Mouse (Mus musculus) CD4-positive helper T cell, adult 2 months (primary cell): ENCODE results near the gene Pacrg.

ENCODE experiments used
- DNase-seq: peaks from one replicate; pipeline ENCODE4 v3.0.0-alpha.2; 2012; ENCODE audit warnings: low read depth, missing footprints, low spot score

Gene Pacrg

DNA sequence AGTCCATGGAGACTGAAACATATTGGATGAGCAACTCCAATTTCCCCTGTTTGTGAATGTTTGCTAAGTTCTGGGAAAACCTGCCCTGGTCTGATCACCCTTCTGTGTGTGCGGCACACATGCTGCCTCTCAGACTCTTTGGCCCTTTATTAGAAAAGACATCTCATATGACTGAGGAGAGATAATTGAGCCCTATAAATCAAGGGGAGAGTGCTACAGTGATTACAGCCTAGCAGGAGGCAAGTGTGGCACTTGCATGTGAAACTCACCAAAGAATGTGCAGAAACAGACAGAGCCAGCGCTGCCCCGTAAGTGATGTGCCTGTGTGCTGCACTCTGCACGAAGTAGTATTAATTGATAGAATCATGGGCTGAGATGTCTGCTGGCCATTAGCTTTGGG is 383.7 kb downstream of the Pacrg start:
- no peak for DNase-seq

GRCm38 (mm10) chr17:10455961-10456360 is 384.1 kb downstream of the Pacrg start:
- no peak for DNase-seq

GRCm38 (mm10) chr17:10454406-10454805 is 385.7 kb downstream of the Pacrg start:
- no peak for DNase-seq

DNA sequence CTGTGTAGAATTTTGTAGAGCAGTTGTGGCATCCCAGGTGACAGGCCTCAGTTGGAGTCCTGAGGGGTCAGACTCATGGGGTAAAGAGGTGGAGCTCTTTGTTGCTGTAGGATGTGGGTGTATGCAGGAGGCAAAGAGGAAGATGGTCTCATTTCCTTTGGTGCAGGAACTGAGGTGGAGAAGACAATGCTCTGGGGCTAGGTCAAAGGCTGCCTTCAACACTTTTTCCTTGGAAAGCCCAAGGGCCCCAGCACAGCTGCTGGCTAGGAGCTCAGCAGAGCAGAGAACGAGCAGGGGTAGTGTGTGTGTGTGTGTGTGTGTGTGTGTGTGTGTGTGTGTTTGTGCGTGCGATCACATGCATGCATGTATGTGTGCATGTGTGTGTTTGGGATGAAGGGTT is 387.3 kb downstream of the Pacrg start:
- no peak for DNase-seq

DNA sequence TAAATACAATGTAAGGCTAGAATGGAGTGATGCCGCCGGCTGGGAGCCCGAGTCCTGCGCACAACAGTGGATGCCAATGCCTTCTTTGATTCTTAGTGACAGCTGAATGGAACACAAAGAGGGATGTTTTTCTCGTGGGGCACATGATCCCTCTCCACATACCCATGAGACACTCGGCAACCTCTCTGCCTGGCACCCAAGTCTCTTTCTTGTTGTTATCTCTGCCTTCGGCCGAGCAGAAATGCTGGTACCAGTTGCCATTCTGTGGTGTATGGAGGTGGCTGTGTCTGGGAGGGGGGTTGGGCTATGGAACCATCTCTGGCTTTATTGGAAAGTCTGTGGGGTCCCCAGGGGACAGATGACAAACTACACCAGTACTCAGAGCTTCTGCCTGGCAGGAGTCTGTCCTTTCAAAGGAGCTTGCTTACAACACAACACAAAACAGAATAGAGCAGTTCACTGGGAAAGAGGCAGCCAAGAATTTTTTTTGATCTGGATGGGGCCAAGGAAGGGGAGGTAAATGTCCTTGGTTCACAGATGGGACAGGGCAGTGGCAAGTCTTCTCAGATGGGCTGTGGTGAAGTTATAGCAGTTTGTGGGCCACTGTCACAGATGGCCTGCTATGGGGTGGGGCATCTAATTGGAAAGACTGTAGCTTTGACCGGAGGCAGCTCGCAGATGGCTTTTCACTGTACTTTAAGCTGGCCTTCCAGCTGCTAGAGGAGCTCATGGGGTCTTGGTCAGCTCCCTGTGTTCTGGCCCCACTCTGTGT is 388.6 kb downstream of the Pacrg start:
- no peak for DNase-seq

- DNase-seq, result no peak
Measured at GRCm38 (mm10) chr17:10449800-10450299, 390.3 kb downstream of the Pacrg start.

DNA sequence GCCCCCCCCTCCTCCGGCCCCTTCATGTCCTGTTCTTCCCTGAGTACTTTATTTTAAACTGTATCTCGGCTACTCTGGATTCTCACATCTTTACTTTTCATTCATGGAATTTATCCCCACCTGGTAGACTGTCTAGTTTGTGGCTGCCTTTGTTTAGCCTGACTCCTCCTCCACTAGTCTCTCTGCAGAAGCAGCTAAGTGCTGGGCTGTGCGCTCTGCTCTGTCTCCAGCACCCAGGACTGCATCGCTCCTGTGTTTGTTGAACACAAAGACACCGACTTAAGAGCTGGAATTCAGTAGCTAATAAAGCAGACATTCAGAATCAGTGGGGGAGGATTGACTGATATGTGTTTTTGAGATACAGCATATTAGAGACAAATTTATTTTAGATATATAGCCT is 391.7 kb downstream of the Pacrg start:
- DNase-seq, result no peak

GRCm38 (mm10) chr17:10441501-10442111 is 398.5 kb downstream of the Pacrg start:
- no peak for DNase-seq

DNA sequence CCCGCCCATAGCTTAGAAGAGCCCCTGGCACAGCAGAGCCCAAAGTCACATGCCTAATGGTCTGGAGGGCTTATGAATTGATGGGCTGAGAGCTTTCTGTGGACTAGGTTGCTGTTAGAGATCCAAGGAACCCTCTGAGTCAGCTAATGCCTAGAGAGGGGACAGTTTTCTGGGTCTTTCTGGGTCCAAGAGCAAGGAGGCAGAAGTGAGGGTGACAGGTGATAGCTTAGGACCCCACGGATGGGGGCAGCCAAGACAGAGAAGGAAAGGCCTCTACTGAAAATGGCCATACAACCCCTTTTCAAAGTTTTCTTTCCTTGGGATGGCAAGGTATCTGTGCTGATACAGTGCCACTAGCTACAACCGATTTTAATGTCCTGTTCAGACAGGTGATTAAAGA is 399.1 kb downstream of the Pacrg start:
- no peak for DNase-seq

GRCm38 (mm10) chr17:10439815-10440214 is 400.3 kb downstream of the Pacrg start:
- no peak for DNase-seq

- no peak for DNase-seq
Measured at GRCm38 (mm10) chr17:10434867-10435266, 405.2 kb downstream of the Pacrg start.

GRCm38 (mm10) chr17:10432525-10433180 is 407.5 kb downstream of the Pacrg start:
- DNase-seq, result no peak

DNA sequence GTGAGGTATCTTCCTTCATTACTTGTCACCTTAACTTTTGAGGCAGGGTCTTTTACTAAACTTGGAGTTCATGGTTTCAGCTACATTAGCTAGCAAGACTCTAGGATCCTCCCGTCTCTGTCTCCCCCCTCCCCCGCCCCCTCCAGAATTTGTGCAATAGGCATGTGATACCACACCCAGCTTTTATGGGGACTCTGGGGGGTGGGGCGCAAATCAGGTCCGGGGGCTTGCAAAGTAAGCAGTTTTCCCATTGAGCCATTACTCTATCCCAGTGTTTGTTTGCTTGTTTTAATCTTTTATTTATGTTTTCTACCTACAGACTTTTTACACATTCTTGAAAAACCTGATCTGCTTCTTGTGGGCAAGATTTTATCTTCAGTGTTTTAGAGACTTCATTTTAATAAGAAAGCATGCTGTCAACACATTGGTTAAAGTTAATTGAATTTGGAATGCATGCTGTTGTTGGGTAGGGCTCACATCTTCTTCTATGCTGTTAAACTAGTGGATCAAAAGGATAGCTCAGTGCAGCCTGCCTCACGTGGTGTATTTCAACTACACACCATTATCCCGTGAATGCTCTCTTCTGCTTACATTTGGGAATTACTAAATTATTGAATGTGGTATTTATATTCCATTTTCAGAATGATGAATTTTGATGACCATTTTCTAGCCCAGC is 408.1 kb downstream of the Pacrg start:
- DNase-seq, result no peak

GRCm38 (mm10) chr17:10430831-10431230 is 409.3 kb downstream of the Pacrg start:
- no peak for DNase-seq

- DNase-seq, result no peak
Measured at GRCm38 (mm10) chr17:10429406-10429805, 410.7 kb downstream of the Pacrg start.

GRCm38 (mm10) chr17:10425311-10425710 is 414.8 kb downstream of the Pacrg start:
- no peak for DNase-seq

DNA sequence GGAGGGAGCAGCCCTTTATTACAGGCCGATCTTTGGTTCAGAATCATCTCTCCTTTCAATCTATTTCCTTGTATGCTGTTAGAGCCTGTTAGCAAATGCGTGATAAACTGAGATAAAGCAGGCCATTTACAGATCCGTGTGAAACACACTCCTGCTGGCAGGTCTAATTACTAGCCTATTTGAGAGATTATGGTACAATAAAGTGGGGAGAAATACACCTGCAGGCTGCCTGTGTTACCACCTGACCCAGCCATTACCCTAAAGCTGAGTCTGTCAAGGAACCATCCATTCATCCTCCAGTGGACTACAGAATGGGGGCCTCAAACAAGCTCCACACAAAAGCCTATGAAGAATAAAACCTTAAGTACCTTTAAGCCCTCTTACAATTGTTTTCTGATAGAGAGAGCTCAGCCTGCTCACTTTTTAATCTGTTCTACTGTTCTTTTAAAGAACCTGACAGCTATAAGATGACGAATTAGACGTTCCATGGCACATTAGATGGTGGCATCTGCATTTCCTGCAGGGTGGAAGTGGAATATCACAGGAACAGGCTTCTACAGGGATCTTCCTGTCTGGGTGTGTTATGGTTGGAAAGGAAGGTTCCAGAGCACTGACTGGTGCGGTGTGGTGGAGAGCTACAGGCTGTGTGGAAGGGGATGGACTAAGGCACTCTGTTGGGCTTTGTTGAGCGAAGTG is 422.4 kb downstream of the Pacrg start:
- no peak for DNase-seq

DNA sequence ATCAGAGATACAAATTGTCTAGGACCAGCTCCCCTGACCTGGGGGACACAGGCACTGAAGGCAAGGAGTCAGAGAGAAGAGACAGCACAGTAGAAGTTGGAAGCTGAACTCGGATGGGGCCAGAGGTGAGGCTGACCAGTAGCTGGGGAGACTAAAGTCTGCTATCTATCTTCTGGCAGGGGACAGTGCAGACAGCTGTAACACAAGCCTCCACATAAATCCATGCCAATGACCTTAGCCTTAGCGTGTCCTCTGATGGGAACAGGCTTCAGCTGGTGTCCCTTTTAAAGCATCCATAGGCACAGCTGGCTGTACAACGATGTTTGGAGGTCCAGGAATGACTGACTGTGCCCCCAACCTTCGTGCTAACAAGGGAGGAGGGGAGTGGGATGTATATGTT is 423.1 kb downstream of the Pacrg start:
- DNase-seq, result no peak

DNA sequence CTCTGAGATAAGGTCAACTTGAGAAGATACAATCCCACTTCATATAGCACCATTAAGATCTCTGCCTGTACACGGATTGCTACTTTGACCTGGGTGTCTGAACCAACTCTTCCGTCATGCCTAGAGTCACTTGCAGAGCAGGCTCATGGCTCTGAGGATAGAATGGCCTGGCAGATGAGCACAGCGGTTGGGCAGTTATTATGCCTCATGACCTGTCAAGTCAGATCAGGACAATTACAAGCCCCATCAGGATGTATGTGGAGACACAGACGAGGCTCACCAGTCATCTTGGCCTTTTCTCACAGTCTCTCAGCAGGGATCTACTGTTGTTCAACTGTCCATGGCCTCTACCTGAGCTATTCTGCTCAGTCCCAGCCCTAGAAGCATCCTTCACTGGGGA is 424.0 kb downstream of the Pacrg start:
- DNase-seq, result no peak

DNA sequence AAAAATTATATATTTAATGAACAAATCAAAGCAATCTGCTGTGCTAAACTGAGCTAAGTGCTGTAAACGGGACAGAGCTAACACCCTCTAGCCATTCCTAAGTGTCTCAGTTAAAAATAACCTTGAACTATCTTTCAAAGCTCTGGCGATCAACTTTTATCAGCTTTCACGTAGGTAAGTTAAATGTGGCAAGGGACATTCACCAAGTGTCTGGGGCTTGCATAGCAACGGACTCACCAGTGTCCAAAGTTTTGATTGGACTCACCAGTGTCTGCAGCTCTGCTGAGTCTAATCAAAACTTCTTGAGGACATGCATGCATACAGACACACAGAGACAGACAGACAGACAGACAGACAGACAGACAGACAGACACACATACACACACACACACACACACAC is 425.7 kb downstream of the Pacrg start:
- no peak for DNase-seq

DNA sequence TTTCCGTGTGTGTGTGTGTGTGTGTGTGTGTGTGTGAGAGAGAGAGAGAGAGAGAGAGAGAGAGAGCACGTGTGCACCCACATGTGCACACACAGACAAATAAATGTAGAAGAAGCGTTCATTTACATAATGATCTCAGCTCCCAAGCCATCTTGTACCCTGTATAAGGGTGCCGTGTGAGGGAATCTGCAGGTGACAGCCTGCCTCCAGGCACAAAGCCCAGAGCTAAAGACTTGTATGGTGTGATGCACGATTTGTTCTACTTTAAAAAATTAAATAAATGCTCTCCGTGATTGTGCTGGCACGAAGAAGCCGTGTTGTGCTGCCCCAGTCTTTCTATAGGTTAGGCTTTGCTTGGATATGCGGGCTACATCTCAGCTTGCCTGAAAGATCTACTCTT is 426.2 kb downstream of the Pacrg start:
- DNase-seq, result no peak
